Mouse (Mus musculus): ENCODE results near the gene Themis2. TPM values are rescaled to one million over a fixed set of nuclear protein-coding genes. Genes with fewer than 3 reads are reported as not detected.

Gene Themis2
- total RNA-seq (2021): 1 to 10 TPM; 3.5 to 5.6 TPM
- long read RNA-seq, experiment 1, partial matches to known transcripts: 1 of 1 reads
- long read RNA-seq, experiment 1, other reads (novel, unspliced or antisense): 0 of 1 reads
- long read RNA-seq, experiment 2, partial matches to known transcripts: 0 of 1 reads
- long read RNA-seq, experiment 2, other reads (novel, unspliced or antisense): 1 of 1 reads

- DNase-seq: peak; percentile 89
These were observed at the start of gene Themis2 for GRCm38 (mm10) chr4:132796196-132796886. Gene Themis2 (minus strand): TSS chr4:132796387.

GRCm38 (mm10) chr4:132843705-132844071 lies 47.5 kb upstream of the Themis2 start:
- DNase-seq: no peak

GRCm38 (mm10) chr4:132842970-132843704 lies 47.0 kb upstream of the Themis2 start, which contains the start of gene Ppp1r8:
Gene Ppp1r8 (minus strand): TSS chr4:132843169.
- peak; percentile 92 for DNase-seq

- peak; percentile 36 for DNase-seq
These were observed 46.2 kb upstream of the Themis2 start for GRCm38 (mm10) chr4:132842281-132842906.

GRCm38 (mm10) chr4:132841493-132841892 lies 45.3 kb upstream of the Themis2 start:
- no peak for DNase-seq

GRCm38 (mm10) chr4:132823614-132824366 lies 27.6 kb upstream of the Themis2 start:
- DNase-seq: peak; percentile 84

GRCm38 (mm10) chr4:132818442-132818841 lies 22.3 kb upstream of the Themis2 start:
- DNase-seq: no peak

GRCm38 (mm10) chr4:132816855-132817254 lies 20.7 kb upstream of the Themis2 start:
- no peak for DNase-seq

- no peak for DNase-seq
These were observed 20.2 kb upstream of the Themis2 start for GRCm38 (mm10) chr4:132816404-132816803.

GRCm38 (mm10) chr4:132809621-132810020 lies 13.4 kb upstream of the Themis2 start:
- no peak for DNase-seq

- DNase-seq: no peak
These were observed 11.8 kb upstream of the Themis2 start for GRCm38 (mm10) chr4:132807771-132808641.

- DNase-seq: no peak
These were observed 10.5 kb upstream of the Themis2 start for GRCm38 (mm10) chr4:132806620-132807191.

GRCm38 (mm10) chr4:132805599-132806197 lies 9.5 kb upstream of the Themis2 start:
- no peak for DNase-seq

GRCm38 (mm10) chr4:132805146-132805545 lies 9.0 kb upstream of the Themis2 start:
- DNase-seq: no peak

- no peak for DNase-seq
These were observed 8.1 kb upstream of the Themis2 start for GRCm38 (mm10) chr4:132804331-132804730.

- no peak for DNase-seq
These were observed 7.7 kb upstream of the Themis2 start for GRCm38 (mm10) chr4:132803876-132804275.

GRCm38 (mm10) chr4:132803212-132803611 lies 7.0 kb upstream of the Themis2 start:
- no peak for DNase-seq

GRCm38 (mm10) chr4:132802171-132802637 lies 6.0 kb upstream of the Themis2 start:
- no peak for DNase-seq

- DNase-seq: no peak
These were observed 5.2 kb upstream of the Themis2 start for GRCm38 (mm10) chr4:132801176-132802077.

All from adrenal gland, postnatal 10 days (tissue).